Mouse (Mus musculus) stomach, postnatal 0 days (tissue): ENCODE data around the gene Smoc1.

Experiments
- CTCF ChIP-seq: IDR thresholded peaks from 2 replicates; pipeline ENCODE4 v1.5.1; 2016; ENCODE audit warnings: antibody characterized with exemption, low read depth, mild to moderate bottlenecking, moderate library complexity
- EP300 ChIP-seq: optimal IDR thresholded peaks from 2 replicates; pipeline ENCODE3; 2016; ENCODE audit warnings: antibody characterized with exemption

- TF ChIP-seq CTCF (no peak), EP300 (no peak)
Observed at GRCm38 (mm10) chr12:81133055-81133665, 106.6 kb downstream of the Smoc1 start.
